21 mouse cellular contexts compared by ENCODE assay signal in the genomic region with DNA sequence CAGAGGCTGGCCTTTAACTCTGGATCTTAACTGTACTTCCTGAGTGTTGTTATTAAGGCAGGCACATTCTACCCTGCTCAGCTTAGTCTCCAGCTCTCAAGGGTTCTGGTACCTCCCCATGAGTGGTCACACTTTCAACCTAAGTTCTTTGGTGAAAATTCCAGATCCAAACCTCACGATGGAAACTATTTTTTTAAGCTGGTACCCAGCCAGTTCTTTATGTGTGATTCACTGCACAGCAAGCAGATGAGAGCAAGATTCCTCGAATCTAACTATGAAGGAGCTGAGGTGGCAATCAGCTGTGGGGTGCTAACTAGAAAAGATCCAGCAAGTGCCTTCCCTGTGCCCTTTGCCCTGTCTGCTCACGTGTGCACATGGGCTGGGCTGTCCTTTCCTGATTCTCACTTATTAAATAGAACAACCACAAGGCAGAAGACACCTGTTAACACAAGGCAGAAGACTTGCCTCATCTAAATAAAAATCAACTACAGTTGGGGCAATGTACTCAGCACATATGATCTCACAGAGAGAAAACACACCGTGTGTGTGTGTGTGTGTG.
"Had no signal": no experiment of that assay in that cellular context is flagged by ENCODE, and none has a peak within 500 bp of the region (broad histone marks: within the 10 kb centered on the region; RNA-seq: fewer than 3 reads in every experiment).

No protein-coding gene starts in this region.

- H3K36me3 ChIP-seq: limb, embryonic 12.5 days; limb, embryonic 15.5 days; midbrain, embryonic 10.5 days; midbrain, embryonic 13.5 days; neural tube, embryonic 13.5 days; stomach, embryonic 15.5 days had no signal

- H3K4me1 ChIP-seq: midbrain, embryonic 10.5 days; midbrain, embryonic 13.5 days; neural tube, embryonic 13.5 days had no signal

- ATAC-seq: liver, postnatal 0 days; lung, postnatal 0 days; midbrain, embryonic 13.5 days; midbrain, embryonic 16.5 days had no signal

- H3K9ac ChIP-seq: limb, embryonic 12.5 days; limb, embryonic 15.5 days; liver, embryonic 14.5 days; liver, postnatal 0 days; lung, embryonic 14.5 days; midbrain, embryonic 13.5 days; neural tube, embryonic 13.5 days; stomach, embryonic 15.5 days had no signal

- DNase-seq: kidney, postnatal 4 days; left cerebral cortex, postnatal 4 days; liver, postnatal 0 days; lung, embryonic 14.5 days; lung, postnatal 36 days; retina, postnatal 1 day; right cerebral cortex, postnatal 25 days; spleen, adult 18-20 months; thymus, postnatal 25 days had no signal

- H3K4me3 ChIP-seq: limb, embryonic 12.5 days; limb, embryonic 15.5 days; megakaryocyte, embryonic 14.5 days; midbrain, embryonic 10.5 days; midbrain, embryonic 13.5 days; myocyte; neural tube, embryonic 13.5 days; stomach, embryonic 15.5 days had no signal

- H3K4me2 ChIP-seq: limb, embryonic 12.5 days; limb, embryonic 15.5 days; liver, embryonic 11.5 days; lung, embryonic 14.5 days; midbrain, embryonic 13.5 days; neural tube, embryonic 13.5 days; stomach, embryonic 15.5 days had no signal

- H3K27me3 ChIP-seq: limb, embryonic 12.5 days; limb, embryonic 15.5 days; midbrain, embryonic 13.5 days; neural tube, embryonic 13.5 days; stomach, embryonic 15.5 days had no signal

- H3K9me3 ChIP-seq: limb, embryonic 15.5 days; midbrain, embryonic 10.5 days; midbrain, embryonic 13.5 days; stomach, embryonic 15.5 days had no signal

- H3K27ac ChIP-seq: limb, embryonic 12.5 days; limb, embryonic 15.5 days; liver, embryonic 14.5 days; midbrain, embryonic 10.5 days; midbrain, embryonic 13.5 days; neural tube, embryonic 13.5 days; stomach, embryonic 15.5 days had no signal
